Mouse (Mus musculus) kidney, adult 2 months (tissue): ENCODE measurements around the gene Gpr137b.

Experiments
- CTCF ChIP-seq: fragments of 200-500 bp; conservative IDR thresholded peaks from 2 replicates; pipeline ENCODE4 v1.5.1; 2011; ENCODE audit warnings: low read depth, mild to moderate bottlenecking, control low read depth, low read length, moderate library complexity, mixed read lengths; ENCODE audit not compliant: insufficient read depth, insufficient read length
- POLR2A ChIP-seq: fragments of 200-500 bp; IDR thresholded peaks from one replicate; pipeline ENCODE4 v1.6.1; 2011; ENCODE audit warnings: low read depth, low read length, control low read depth

GRCm38 (mm10) chr13:13377180-13377579 lies 16.6 kb downstream of the Gpr137b start:
- TF ChIP-seq POLR2A (no peak), CTCF (no peak)
